Mouse (Mus musculus) brain, embryonic 14.5 days (tissue): Measurements from ENCODE around the gene Frrs1l.

Experiments used
- CTCF ChIP-seq: fragments of 200-500 bp; IDR thresholded peaks from 2 replicates; pipeline ENCODE4 v1.5.1; 2012; ENCODE audit warnings: inconsistent platforms, mild to moderate bottlenecking, moderate library complexity, borderline replicate concordance; ENCODE audit not compliant: insufficient read depth, insufficient read length; ENCODE audit errors: extremely low read depth
- POLR2A ChIP-seq: fragments of 200-500 bp; IDR thresholded peaks from 2 replicates; pipeline ENCODE4 v1.6.1; 2012; ENCODE audit warnings: mild to moderate bottlenecking, inconsistent platforms, borderline replicate concordance; ENCODE audit not compliant: poor library complexity, insufficient read depth, insufficient read length, severe bottlenecking; ENCODE audit errors: extremely low read depth

DNA sequence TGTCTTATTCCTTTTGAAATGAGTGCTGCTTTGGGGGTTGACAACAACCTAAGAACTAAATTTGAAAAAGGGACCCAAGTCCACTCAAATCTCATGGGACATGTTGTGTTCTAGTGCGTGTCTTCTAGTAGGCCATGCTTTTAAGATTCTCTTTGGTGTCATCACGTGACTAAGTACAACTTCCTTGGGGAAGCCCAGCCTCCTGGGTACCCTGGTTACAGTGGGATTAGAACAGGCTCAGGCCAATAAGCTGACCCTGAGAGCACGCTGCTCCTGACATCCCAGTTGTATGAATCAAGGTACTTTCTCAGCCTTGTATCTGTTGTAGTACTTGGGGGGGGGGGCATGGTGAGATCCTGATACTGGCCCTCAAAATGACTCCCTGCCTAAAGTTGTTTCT is 38.5 kb downstream of the Frrs1l start:
- TF ChIP-seq CTCF (no peak), POLR2A (no peak)
